Mouse (Mus musculus) forebrain, postnatal 0 days (tissue): ENCODE data around the gene Rps24. TPM values are rescaled to one million over a fixed set of nuclear protein-coding genes. Genes with fewer than 3 reads are reported as not detected.
A peak's percentile ranks its signal among the peaks of the same experiment; 100 is the strongest.
"Not testable (repeated sequence)": the region's sequence is repeated elsewhere in the genome, so short reads cannot be mapped to it uniquely, and the experiment has no call there.

Source experiments
- ATAC-seq: fragments of 200-750 bp; cut with Nextera tagmentation; 2 replicates; pipeline ENCODE4 v1.8.0; 2017; ENCODE audit warnings: mild to moderate bottlenecking, moderate library complexity
- DNase-seq: peaks from one replicate; pipeline ENCODE4 v3.0.0-alpha.2; 2015
- H3K27ac ChIP-seq: fragments of 300-500 bp; sonication (generic); 2 replicates; pipeline ENCODE4 v1.5.1; 2014; ENCODE audit warnings: low read depth, mild to moderate bottlenecking, antibody characterized with exemption, low read length, moderate library complexity, mixed read lengths
- H3K27me3 ChIP-seq: fragments of 300-500 bp; sonication (generic); 2 replicates; pipeline ENCODE4 v1.6.1; 2014; ENCODE audit warnings: mild to moderate bottlenecking, low read length, mixed read lengths; ENCODE audit not compliant: insufficient read depth
- H3K36me3 ChIP-seq: fragments of 300-500 bp; sonication (generic); 2 replicates; pipeline ENCODE4 v1.6.1; 2014; ENCODE audit warnings: mild to moderate bottlenecking, moderate library complexity; ENCODE audit not compliant: insufficient read depth
- H3K4me1 ChIP-seq: fragments of 300-500 bp; sonication (generic); 2 replicates; pipeline ENCODE4 v1.6.1; 2014; ENCODE audit warnings: antibody characterized with exemption; ENCODE audit not compliant: insufficient read depth
- H3K4me2 ChIP-seq: fragments of 300-500 bp; sonication (generic); 2 replicates; pipeline ENCODE4 v1.6.1; 2014; ENCODE audit warnings: low read depth, mild to moderate bottlenecking, moderate library complexity
- H3K4me3 ChIP-seq: fragments of 300-500 bp; sonication (generic); 2 replicates; pipeline ENCODE4 v1.5.1; 2014; ENCODE audit warnings: low read depth, low read length, mixed read lengths
- H3K9ac ChIP-seq: fragments of 300-500 bp; sonication (generic); 2 replicates; pipeline ENCODE4 v1.6.1; 2014; ENCODE audit warnings: mild to moderate bottlenecking
- H3K9me3 ChIP-seq: fragments of 300-500 bp; sonication (generic); 2 replicates; pipeline ENCODE4 v1.6.1; 2016; ENCODE audit warnings: low read length
- CTCF ChIP-seq: sonication (generic); IDR thresholded peaks from 2 replicates; pipeline ENCODE4 v1.5.1; 2016; ENCODE audit warnings: antibody characterized with exemption, control low read depth, low read depth
- WGBS: fragments of 180-500 bp; shearing (Covaris S2); extraction: QIAGEN DNeasy Blood & Tissue Kit; methylation state at CpG from one replicate; pipeline ENCODE4 v1.1.7; 2014; 5-methylcytosine and 5-hydroxymethylcytosine counted together
- polyA plus RNA-seq: library from polyadenylated mRNA; unstranded; fragments of >200 nt; fragmentation: Nextera tagmentation; extraction: Ambion mirVana; gene quantifications from 2 replicates; pipeline ENCODE4 v1.2.1, GENCODE M21; 2015
- total RNA-seq: library from RNA; depleted of rRNA; stranded (reverse); fragments of >200 nt; gene quantifications from 2 replicates; pipeline ENCODE4 v1.2.3, GENCODE M21; 2014; rRNA removed

The Rps24 gene
- total RNA-seq, result 1,310 and 1,631 TPM in 2 replicates
- polyA plus RNA-seq, result 795 and 979 TPM in 2 replicates

DNA sequence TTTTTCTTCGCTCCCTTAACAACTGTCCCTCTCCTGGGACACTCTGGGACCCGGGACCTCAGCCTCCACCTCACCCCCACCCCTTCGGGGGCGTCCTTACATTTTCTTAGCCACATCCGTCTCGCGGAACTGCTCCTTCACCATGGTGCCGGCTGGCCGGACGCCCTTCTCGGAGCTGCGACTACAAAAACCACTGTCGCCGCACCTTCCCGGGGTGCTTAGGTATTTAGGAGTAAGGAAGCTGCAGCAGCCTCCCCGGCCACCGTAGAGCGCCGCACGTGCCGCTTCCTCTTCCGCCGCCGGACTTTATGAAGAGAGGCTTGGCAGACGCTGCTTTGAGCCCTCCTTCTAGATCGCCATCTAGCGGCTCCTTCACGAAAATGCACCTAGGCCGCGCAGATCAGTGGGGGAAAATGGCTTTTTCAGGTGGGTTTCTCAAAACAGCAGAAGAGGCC, at the start of gene Rps24, which contains the start of gene Polr3a:
TSS of gene Rps24 (plus strand) at position 353 of the 455 bp plus-strand sequence.
TSS of gene Polr3a (minus strand) at position 286 of the 455 bp plus-strand sequence.
- H3K4me1 ChIP-seq, result peaks cover 15% of the 10 kb centered on the region
- WGBS, result under 1% methylated on average over 30 of the region's 30 CpGs
- H3K27me3 ChIP-seq, result no peaks in the 10 kb centered on the region
- ATAC-seq (peak; percentile 67), DNase-seq (peak; percentile 95)
- no peaks in the 10 kb centered on the region for H3K9me3 ChIP-seq
- peak within 1 kb of the TSS; percentile 92 for H3K4me3 ChIP-seq
- peak within 1 kb of the TSS; percentile 76 for H3K4me2 ChIP-seq
- peak within 1 kb of the TSS; percentile 40; the same call in 1 of the 2 replicates for H3K27ac ChIP-seq
- H3K36me3 ChIP-seq, result peaks cover 25% of the 10 kb centered on the region
- H3K9ac ChIP-seq, result peak within 1 kb of the TSS; percentile 74
- peak; percentile 95 for TF ChIP-seq CTCF

DNA sequence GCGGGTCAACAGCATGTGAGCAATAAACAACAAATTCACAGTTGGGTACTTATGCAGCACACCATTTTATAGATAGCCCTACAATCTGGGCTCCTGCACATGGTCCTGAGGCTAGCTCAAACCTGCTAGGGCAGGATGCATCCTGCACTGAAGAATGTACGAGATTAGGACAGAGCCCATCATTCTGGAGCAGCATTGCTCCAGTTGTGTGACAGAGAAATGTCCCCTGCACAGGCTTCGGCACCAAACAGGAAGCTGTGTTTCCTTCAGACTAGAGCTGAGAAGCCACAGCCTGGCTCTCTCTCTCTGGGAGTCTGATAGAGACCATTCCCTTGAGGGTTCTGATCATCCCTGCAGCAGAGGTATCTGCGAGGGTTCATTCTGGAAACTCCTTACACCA, 43.4 kb upstream of the Rps24 start:
- ATAC-seq, DNase-seq, H3K27ac ChIP-seq, H3K4me2 ChIP-seq, H3K9ac ChIP-seq, H3K9me3 ChIP-seq, H3K4me1 ChIP-seq, H3K4me3 ChIP-seq, H3K27me3 ChIP-seq: not testable (repeated sequence)
- 88% methylated on average over 4 of the region's 4 CpGs for WGBS
- H3K36me3 ChIP-seq, result peaks cover 21% of the 10 kb centered on the region

DNA sequence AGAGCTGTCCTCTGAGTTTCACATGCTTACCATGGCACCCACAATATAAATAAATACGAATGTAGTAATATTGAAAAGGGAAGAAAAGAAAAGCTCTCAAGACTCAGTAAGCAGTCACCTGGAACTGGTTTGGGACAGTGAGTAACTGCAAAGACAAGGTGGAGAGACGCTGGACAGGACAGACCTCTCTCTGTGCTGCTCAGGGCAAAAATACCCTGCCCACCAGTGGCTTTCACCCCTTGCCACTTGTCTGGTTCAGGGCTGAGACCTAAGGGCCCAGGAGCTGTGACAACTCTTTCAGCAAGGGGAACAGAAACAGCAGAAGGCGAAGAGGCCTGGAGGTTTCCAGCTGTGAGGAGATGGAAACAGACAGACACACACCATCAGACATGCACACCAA, 28.7 kb upstream of the Rps24 start:
- peaks cover 96% of the 10 kb centered on the region for H3K36me3 ChIP-seq
- no peak overlapping the region for H3K9ac ChIP-seq
- no peak overlapping the region for H3K4me3 ChIP-seq
- no peaks in the 10 kb centered on the region for H3K27me3 ChIP-seq
- H3K4me1 ChIP-seq, result no peaks in the 10 kb centered on the region
- H3K9me3 ChIP-seq, result no peaks in the 10 kb centered on the region
- TF ChIP-seq CTCF, result no peak
- ATAC-seq, result no peak
- H3K4me2 ChIP-seq, result no peak overlapping the region
- no peak for DNase-seq
- H3K27ac ChIP-seq, result no peak overlapping the region
- WGBS, result 82% methylated on average over 3 of the region's 3 CpGs

DNA sequence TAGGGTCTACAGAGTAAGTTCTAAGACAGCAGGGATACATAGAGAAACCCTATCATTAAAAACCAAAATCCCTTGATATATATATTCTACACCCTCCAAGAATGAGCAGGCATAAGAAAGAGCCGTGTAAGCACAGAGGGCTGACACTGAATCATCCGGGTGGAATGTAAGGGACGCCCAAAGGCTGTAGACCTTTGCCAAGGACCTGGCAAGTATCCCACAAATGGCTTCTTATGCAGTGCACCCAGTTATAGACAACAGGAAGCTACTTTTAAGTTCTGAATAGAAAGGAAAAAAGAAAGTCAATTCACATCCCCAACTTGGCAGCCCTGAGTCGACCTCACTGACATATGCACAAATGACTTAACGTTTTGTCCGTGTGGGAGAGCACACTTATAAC, 18.1 kb upstream of the Rps24 start:
- Histone ChIP-seq H3K27me3 (no peaks in the 10 kb centered on the region), H3K4me2 (no peak overlapping the region), H3K4me1 (no peaks in the 10 kb centered on the region), H3K27ac (no peak overlapping the region), H3K9ac (no peak overlapping the region), H3K36me3 (peaks cover 93% of the 10 kb centered on the region), H3K9me3 (no peaks in the 10 kb centered on the region), H3K4me3 (no peak overlapping the region)
- 90% methylated on average over 6 of the region's 6 CpGs for WGBS
- no peak for TF ChIP-seq CTCF
- ATAC-seq (no peak), DNase-seq (no peak)

DNA sequence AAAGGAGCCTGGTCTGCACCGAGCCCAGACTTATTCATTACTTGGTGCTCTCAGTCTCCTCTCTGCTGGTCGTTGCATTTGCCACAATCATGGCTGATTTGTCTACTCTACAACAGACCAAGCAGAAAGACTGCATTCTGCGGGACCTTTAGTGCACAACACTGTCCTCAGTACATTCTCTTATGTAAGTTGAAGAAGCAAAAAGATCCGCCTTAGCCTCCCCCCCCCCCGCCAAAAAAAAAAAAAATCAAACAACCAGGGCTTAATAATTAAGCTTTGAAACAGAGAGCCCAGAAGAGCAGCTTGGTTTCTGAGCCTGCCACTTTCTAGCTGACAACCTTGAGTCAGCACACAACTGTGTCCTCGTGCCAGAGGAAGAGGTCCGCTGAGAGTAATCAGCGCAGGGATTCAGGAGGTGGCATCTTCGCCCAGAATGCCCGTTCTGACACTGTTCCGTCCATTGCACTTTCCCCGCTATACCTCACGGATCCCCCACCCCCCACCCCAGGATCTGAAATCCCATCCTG, 621 bp upstream of the Rps24 start:
- Histone ChIP-seq H3K9ac (peak overlapping the region; percentile 74), H3K4me1 (peaks cover 10% of the 10 kb centered on the region), H3K27ac (no peak overlapping the region), H3K4me3 (peak overlapping the region; percentile 92), H3K4me2 (peak overlapping the region; percentile 76), H3K36me3 (peaks cover 30% of the 10 kb centered on the region), H3K9me3 (no peaks in the 10 kb centered on the region), H3K27me3 (no peaks in the 10 kb centered on the region)
- TF ChIP-seq CTCF, result no peak
- no peak for DNase-seq
- ATAC-seq, result 0 out of 2 replicates have a peak, but pooled peaks have one; percentile 1
- WGBS, result 8% methylated on average over 13 of the region's 13 CpGs

DNA sequence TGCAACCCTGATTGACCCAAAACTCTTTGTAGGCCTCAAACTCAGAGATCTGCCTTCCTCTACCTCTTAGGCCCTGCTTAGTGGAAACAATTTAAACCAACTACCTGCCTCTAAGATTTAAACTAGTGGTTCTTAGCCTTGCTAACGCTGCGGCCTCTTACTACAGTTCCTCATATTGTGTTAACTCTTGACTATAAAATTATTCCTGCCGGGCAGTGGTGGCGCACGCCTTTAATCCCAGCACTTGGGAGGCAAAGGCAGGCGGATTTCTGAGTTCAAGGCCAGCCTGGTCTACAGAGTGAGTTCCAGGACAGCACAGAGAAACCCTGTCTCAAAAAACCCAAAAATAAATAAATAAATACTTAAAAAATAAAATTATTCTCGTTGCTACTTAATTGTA, 2.8 kb downstream of the Rps24 start:
- H3K9me3 ChIP-seq, H3K27ac ChIP-seq, H3K4me3 ChIP-seq, H3K27me3 ChIP-seq, DNase-seq, H3K9ac ChIP-seq, ATAC-seq: not testable (repeated sequence)
- H3K36me3 ChIP-seq, result peaks cover 24% of the 10 kb centered on the region
- H3K4me2 ChIP-seq, result peak overlapping the region; percentile 62; the same call in 1 of the 2 replicates
- WGBS, result 89% methylated on average over 7 of the region's 7 CpGs
- H3K4me1 ChIP-seq, result peaks cover 21% of the 10 kb centered on the region

DNA sequence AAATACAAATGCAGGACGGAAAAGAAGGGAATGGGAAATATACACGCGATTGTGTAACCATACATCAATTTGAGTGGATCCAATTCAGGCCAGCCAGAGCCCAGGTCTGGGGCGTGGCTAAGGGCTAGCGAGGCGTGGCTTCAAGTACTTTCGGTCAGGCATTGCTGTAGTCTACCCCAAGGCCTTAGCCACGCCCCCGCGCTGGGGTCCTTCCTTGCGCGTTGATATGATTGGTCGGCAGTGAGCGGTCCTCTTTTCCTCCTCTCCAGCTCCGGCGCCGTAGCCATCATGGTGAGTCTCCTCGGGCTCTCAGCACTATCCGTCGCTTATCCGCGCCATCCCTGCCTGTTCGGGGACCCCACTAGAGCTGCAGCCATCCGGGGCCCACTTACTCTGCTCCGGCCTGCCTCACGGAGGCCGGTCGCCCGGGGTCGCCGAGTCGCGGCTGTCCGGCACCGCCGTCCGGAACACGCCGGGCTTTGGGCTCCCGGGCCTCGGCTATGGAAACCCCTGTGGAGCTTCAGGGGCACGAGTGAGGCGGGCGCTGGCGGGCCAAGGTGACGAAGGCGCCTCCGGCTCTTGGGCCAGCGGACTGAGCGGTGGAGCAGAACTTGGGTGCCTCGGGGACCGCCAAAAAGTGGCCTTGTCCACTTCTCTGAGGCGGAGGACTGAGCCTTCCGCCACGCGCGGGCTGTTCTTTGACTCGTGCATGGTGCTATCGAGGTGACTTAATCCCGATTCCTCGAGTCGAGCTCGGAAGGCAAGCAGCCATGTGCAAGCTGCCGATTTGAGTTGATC, 3.7 kb downstream of the Rps24 start:
- peaks cover 21% of the 10 kb centered on the region for H3K4me1 ChIP-seq

More for the DNA sequence above, 3.7 kb downstream of the Rps24 start:
- peak; percentile 98 for DNase-seq
- peaks cover 30% of the 10 kb centered on the region for H3K36me3 ChIP-seq
- peak overlapping the region; percentile 62 for H3K4me2 ChIP-seq
- peak overlapping the region; percentile 70 for H3K4me3 ChIP-seq
- peak overlapping the region; percentile 90 for H3K27ac ChIP-seq
- H3K27me3 ChIP-seq, result no peaks in the 10 kb centered on the region
- no peaks in the 10 kb centered on the region for H3K9me3 ChIP-seq
- WGBS, result 1% methylated on average over 64 of the region's 64 CpGs
- H3K9ac ChIP-seq, result peak overlapping the region; percentile 88
- no peak for TF ChIP-seq CTCF
- ATAC-seq, result peak; percentile 95
